Mouse (Mus musculus): ENCODE results near the gene Shank2.
A peak's percentile ranks its signal among the peaks of the same experiment; 100 is the strongest.

Shank2 gene

GRCm38 (mm10) chr7:144373059-144373458, 371.3 kb downstream of the Shank2 start:
- no peak for DNase-seq

- no peak for DNase-seq
Measured at GRCm38 (mm10) chr7:144375483-144375882, 373.8 kb downstream of the Shank2 start.

- no peak for DNase-seq
Measured at GRCm38 (mm10) chr7:144378254-144378653, 376.5 kb downstream of the Shank2 start.

GRCm38 (mm10) chr7:144379243-144379884, 377.6 kb downstream of the Shank2 start:
- DNase-seq, result no peak

GRCm38 (mm10) chr7:144381588-144381987, 379.9 kb downstream of the Shank2 start:
- DNase-seq, result no peak

GRCm38 (mm10) chr7:144387537-144387936, 385.8 kb downstream of the Shank2 start:
- no peak for DNase-seq

- no peak for DNase-seq
Measured at GRCm38 (mm10) chr7:144389704-144390103, 388.0 kb downstream of the Shank2 start.

- DNase-seq, result no peak
Measured at GRCm38 (mm10) chr7:144390676-144391075, 388.9 kb downstream of the Shank2 start.

GRCm38 (mm10) chr7:144391727-144392126, 390.0 kb downstream of the Shank2 start:
- DNase-seq, result no peak

- no peak for DNase-seq
Measured at GRCm38 (mm10) chr7:144402492-144402891, 400.8 kb downstream of the Shank2 start.

GRCm38 (mm10) chr7:144407675-144408074, 405.9 kb downstream of the Shank2 start:
- no peak for DNase-seq

- DNase-seq, result no peak
Measured at GRCm38 (mm10) chr7:144408464-144409000, 406.8 kb downstream of the Shank2 start.

- no peak for DNase-seq
Measured at GRCm38 (mm10) chr7:144409682-144410081, 408.0 kb downstream of the Shank2 start.

GRCm38 (mm10) chr7:144411967-144412906, 410.5 kb downstream of the Shank2 start:
- no peak for DNase-seq

GRCm38 (mm10) chr7:144414632-144415031, 412.9 kb downstream of the Shank2 start:
- DNase-seq, result no peak

- DNase-seq, result peak; percentile 27 to 37
Measured at GRCm38 (mm10) chr7:144415795-144416194, 414.1 kb downstream of the Shank2 start.

GRCm38 (mm10) chr7:144417234-144417633, 415.5 kb downstream of the Shank2 start:
- no peak for DNase-seq

- peak; percentile 31 to 43 for DNase-seq
Measured at GRCm38 (mm10) chr7:144417644-144418343, 416.1 kb downstream of the Shank2 start.

GRCm38 (mm10) chr7:144420552-144420951, 418.8 kb downstream of the Shank2 start:
- DNase-seq, result no peak

GRCm38 (mm10) chr7:144421478-144421877, 419.8 kb downstream of the Shank2 start:
- DNase-seq, result no peak

- DNase-seq, result peak in 1 of 2 experiments; percentile 20
Measured at GRCm38 (mm10) chr7:144425953-144426352, 424.2 kb downstream of the Shank2 start.

- DNase-seq, result no peak
Measured at GRCm38 (mm10) chr7:144426594-144426993, 424.9 kb downstream of the Shank2 start.

GRCm38 (mm10) chr7:144427460-144427859, 425.7 kb downstream of the Shank2 start:
- DNase-seq, result no peak

Measured in lung, adult 18-20 months (tissue).